Mouse (Mus musculus): ENCODE measurements around the gene Trim50.
A peak's percentile ranks its signal among the peaks of the same experiment; 100 is the strongest.

The Trim50 gene

GRCm38 (mm10) chr5:135352995-135353394 lies at the start of gene Trim50:
Trim50 (plus strand) TSS chr5:135353295.
- DNase-seq (ENCODE audit: low read depth, low spot score) = no peak

- no peak for DNase-seq (ENCODE audit: low read depth, low spot score)
Observed at GRCm38 (mm10) chr5:135306321-135306965, 46.7 kb upstream of the Trim50 start.

- no peak for DNase-seq (ENCODE audit: low read depth, low spot score)
Observed at GRCm38 (mm10) chr5:135316177-135316576, 36.9 kb upstream of the Trim50 start.

GRCm38 (mm10) chr5:135319856-135320255 lies 33.2 kb upstream of the Trim50 start:
- no peak for DNase-seq (ENCODE audit: low read depth, low spot score)

GRCm38 (mm10) chr5:135322197-135322596 lies 30.9 kb upstream of the Trim50 start:
- no peak for DNase-seq (ENCODE audit: low read depth, low spot score)

- DNase-seq (ENCODE audit: low read depth, low spot score) = no peak
Observed at GRCm38 (mm10) chr5:135326121-135326659, 26.9 kb upstream of the Trim50 start.

- DNase-seq (ENCODE audit: low read depth, low spot score) = no peak
Observed at GRCm38 (mm10) chr5:135329471-135329870, 23.6 kb upstream of the Trim50 start.

- DNase-seq (ENCODE audit: low read depth, low spot score) = no peak
Observed at GRCm38 (mm10) chr5:135330201-135330600, 22.9 kb upstream of the Trim50 start.

GRCm38 (mm10) chr5:135331161-135331560 lies 21.9 kb upstream of the Trim50 start:
- DNase-seq (ENCODE audit: low read depth, low spot score) = no peak

- DNase-seq (ENCODE audit: low read depth, low spot score) = no peak
Observed at GRCm38 (mm10) chr5:135337575-135337974, 15.5 kb upstream of the Trim50 start.

GRCm38 (mm10) chr5:135345989-135346388 lies 7.1 kb upstream of the Trim50 start:
- DNase-seq (ENCODE audit: low read depth, low spot score) = no peak

GRCm38 (mm10) chr5:135346430-135346829 lies 6.7 kb upstream of the Trim50 start:
- DNase-seq (ENCODE audit: low read depth, low spot score) = no peak

GRCm38 (mm10) chr5:135347511-135348011 lies 5.5 kb upstream of the Trim50 start:
- no peak for DNase-seq (ENCODE audit: low read depth, low spot score)

- no peak for DNase-seq (ENCODE audit: low read depth, low spot score)
Observed at GRCm38 (mm10) chr5:135349862-135350261, 3.2 kb upstream of the Trim50 start, which contains the start of gene Fkbp6. Fkbp6 (minus strand) TSS chr5:135350044.

GRCm38 (mm10) chr5:135351606-135352005 lies 1.5 kb upstream of the Trim50 start:
- no peak for DNase-seq (ENCODE audit: low read depth, low spot score)

GRCm38 (mm10) chr5:135353564-135353963 lies 469 bp downstream of the Trim50 start:
- DNase-seq (ENCODE audit: low read depth, low spot score) = peak; percentile 38

- DNase-seq (ENCODE audit: low read depth, low spot score) = no peak
Observed at GRCm38 (mm10) chr5:135356090-135356489, 3.0 kb downstream of the Trim50 start.

- peak; percentile 14 for DNase-seq (ENCODE audit: low read depth, low spot score)
Observed at GRCm38 (mm10) chr5:135357556-135357955, 4.5 kb downstream of the Trim50 start.

- DNase-seq (ENCODE audit: low read depth, low spot score) = no peak
Observed at GRCm38 (mm10) chr5:135359772-135360171, 6.7 kb downstream of the Trim50 start.

GRCm38 (mm10) chr5:135362572-135362971 lies 9.5 kb downstream of the Trim50 start:
- no peak for DNase-seq (ENCODE audit: low read depth, low spot score)

- DNase-seq (ENCODE audit: low read depth, low spot score) = peak; percentile 67
Observed at GRCm38 (mm10) chr5:135363540-135363939, 10.4 kb downstream of the Trim50 start.

GRCm38 (mm10) chr5:135367841-135368240 lies 14.7 kb downstream of the Trim50 start:
- no peak for DNase-seq (ENCODE audit: low read depth, low spot score)

- no peak for DNase-seq (ENCODE audit: low read depth, low spot score)
Observed at GRCm38 (mm10) chr5:135368312-135368711, 15.2 kb downstream of the Trim50 start.

All from forelimb bud, embryonic 11.5 days (tissue).